Mouse (Mus musculus): ENCODE results near the gene Mkrn1. TPM values are rescaled to one million over a fixed set of nuclear protein-coding genes. Genes with fewer than 3 reads are reported as not detected.
A peak's percentile ranks its signal among the peaks of the same experiment; 100 is the strongest.
"Not testable (repeated sequence)": the region's sequence is repeated elsewhere in the genome, so short reads cannot be mapped to it uniquely, and the experiment has no call there.

Mkrn1 gene
- polyA plus RNA-seq, 1 experiment from 2014 or later: 191 TPM

DNA sequence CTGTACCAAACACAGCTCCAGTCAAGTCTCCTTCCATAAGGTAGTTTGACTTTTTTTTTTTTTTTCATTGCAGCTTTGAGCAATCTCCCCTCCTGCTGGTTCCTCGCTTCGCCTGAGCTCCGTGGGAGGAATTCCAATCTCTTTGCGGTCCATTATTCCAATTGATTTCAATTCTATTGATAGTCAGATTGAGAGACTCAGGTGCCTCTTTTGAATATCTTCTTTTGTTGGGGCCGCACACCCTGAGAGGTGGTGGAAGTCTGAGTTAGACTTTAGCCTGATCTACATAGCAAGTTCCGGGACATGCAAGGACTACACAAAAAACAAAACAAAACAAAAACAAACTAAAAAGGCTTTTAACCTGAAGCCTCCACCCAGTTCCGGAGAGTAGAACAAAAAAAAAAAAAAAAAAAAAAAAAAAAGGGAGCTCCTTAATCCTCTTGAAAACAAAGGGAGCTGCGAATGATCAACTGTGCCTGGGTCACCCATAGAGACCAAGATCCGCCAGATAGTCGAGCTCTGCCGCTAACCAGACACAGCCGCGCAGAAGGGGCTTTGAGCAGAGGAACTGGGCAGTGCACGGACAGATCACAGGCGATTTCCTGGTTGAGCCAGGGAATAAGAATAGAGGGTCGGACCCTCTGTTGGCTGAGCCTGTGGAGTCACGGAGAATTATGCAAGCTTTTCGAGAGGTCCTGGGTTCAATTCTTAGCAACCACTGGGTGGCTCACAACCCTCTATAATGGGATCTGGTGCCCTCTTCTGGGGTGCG lies 25.7 kb upstream of the Mkrn1 start:
- Histone ChIP-seq H3K27me3 (no peaks in the 10 kb centered on the region), H3K9me3 (replicated peaks) (no peaks in the 10 kb centered on the region), H3K27ac (no peak overlapping the region), H3K9ac (no peak overlapping the region), H3K4me2 (replicated peaks) (peak overlapping the region; percentile 29), H3K4me3 (no peak overlapping the region), H3K4me1 (peaks cover 4% of the 10 kb centered on the region; the same call in 1 of the 2 replicates), H3K36me3 (no peaks in the 10 kb centered on the region)
- WGBS: 7% methylated on average over 19 of the region's 19 CpGs
- no peak for ATAC-seq (ENCODE audit: low FRiP score)

DNA sequence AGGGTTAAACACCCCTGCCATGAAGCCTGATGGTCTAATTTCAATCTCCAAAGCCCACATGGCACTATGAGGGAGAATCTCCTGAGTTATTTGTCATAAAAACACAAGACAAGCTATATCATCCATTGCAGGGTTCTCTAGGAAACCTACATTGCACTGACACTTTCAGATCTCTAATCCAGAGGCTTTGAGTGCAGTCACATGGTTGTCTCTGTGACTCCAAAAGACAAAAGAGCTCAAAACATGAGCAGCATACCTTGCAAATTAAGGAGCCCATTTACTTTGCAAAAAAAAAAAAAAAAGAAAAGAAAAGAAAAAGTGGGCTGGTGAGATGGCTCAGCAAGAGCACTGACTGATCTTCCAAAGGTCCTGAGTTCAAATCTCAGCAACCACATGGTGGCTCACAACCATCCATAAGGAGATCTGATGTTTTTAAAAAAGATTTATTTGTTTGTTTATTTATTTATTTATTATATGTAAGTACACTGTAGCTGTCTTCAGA lies 22.6 kb upstream of the Mkrn1 start:
- H3K4me1 ChIP-seq: no peaks in the 10 kb centered on the region
- no peak overlapping the region for H3K4me3 ChIP-seq
- ATAC-seq (ENCODE audit: low FRiP score): no peak
- no peaks in the 10 kb centered on the region for H3K27me3 ChIP-seq
- no peaks in the 10 kb centered on the region for H3K9me3 ChIP-seq (replicated peaks)
- H3K9ac ChIP-seq: no peak overlapping the region
- no peak overlapping the region for H3K27ac ChIP-seq
- no peak overlapping the region for H3K4me2 ChIP-seq (replicated peaks)
- no peaks in the 10 kb centered on the region for H3K36me3 ChIP-seq

GRCm38 (mm10) chr6:39440207-39440606 lies 19.9 kb upstream of the Mkrn1 start:
- no peak for ATAC-seq (ENCODE audit: low FRiP score)
- Histone ChIP-seq H3K27me3 (no peaks in the 10 kb centered on the region), H3K4me2 (replicated peaks) (no peak overlapping the region), H3K36me3 (no peaks in the 10 kb centered on the region), H3K4me3 (no peak overlapping the region), H3K9ac (no peak overlapping the region), H3K9me3 (replicated peaks) (no peaks in the 10 kb centered on the region), H3K4me1 (0 out of 2 replicates have a peak, but pooled peaks cover under 1% of the 10 kb centered on the region), H3K27ac (no peak overlapping the region)

DNA sequence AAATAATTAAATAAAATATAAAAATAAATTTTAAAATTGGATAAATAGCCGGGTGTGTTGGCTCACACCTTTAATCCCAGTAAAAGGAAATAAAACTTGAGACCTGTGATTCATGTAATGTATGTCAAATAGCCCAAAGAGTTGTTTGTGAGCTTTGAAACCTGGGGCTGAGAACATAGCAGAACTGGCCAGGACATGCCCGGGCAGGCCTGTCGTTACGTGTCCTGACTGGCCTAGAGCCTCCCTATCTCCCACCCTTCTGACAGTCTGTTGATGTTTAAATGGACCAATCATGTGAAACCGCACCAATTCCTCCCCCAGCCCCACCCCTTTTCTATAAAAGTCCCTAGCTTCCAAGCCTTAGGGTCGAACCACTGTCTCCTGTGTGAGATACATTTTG lies 17.3 kb upstream of the Mkrn1 start:
- WGBS: 92% methylated on average over 6 of the region's 6 CpGs
- not testable (repeated sequence) for H3K27me3 ChIP-seq; H3K4me2 ChIP-seq (replicated peaks); H3K9me3 ChIP-seq (replicated peaks); ATAC-seq (ENCODE audit: low FRiP score); H3K9ac ChIP-seq; H3K4me1 ChIP-seq; H3K36me3 ChIP-seq; H3K27ac ChIP-seq; H3K4me3 ChIP-seq

GRCm38 (mm10) chr6:39435875-39436274 lies 15.6 kb upstream of the Mkrn1 start:
- 0 out of 2 replicates have a peak, but pooled peaks cover 5% of the 10 kb centered on the region for H3K4me1 ChIP-seq
- H3K4me3 ChIP-seq: no peak overlapping the region
- no peak for ATAC-seq (ENCODE audit: low FRiP score)
- H3K27me3 ChIP-seq: no peaks in the 10 kb centered on the region
- no peak overlapping the region for H3K27ac ChIP-seq
- 78% methylated on average over 5 of the region's 5 CpGs for WGBS
- H3K9me3 ChIP-seq (replicated peaks): no peaks in the 10 kb centered on the region
- no peaks in the 10 kb centered on the region for H3K36me3 ChIP-seq
- no peak overlapping the region for H3K9ac ChIP-seq
- no peak overlapping the region for H3K4me2 ChIP-seq (replicated peaks)

GRCm38 (mm10) chr6:39434886-39435492 lies 14.7 kb upstream of the Mkrn1 start:
- H3K27ac ChIP-seq: 0 out of 2 replicates have a peak overlapping the region, but pooled peaks have one; percentile 7
- H3K9ac ChIP-seq: no peak overlapping the region
- 19% methylated on average over 2 of the region's 2 CpGs for WGBS
- H3K27me3 ChIP-seq: no peaks in the 10 kb centered on the region
- no peaks in the 10 kb centered on the region for H3K9me3 ChIP-seq (replicated peaks)
- ATAC-seq (ENCODE audit: low FRiP score): peak; percentile 60; the same call in 1 of the 2 replicates
- no peaks in the 10 kb centered on the region for H3K36me3 ChIP-seq
- no peak overlapping the region for H3K4me3 ChIP-seq
- H3K4me1 ChIP-seq: 0 out of 2 replicates have a peak, but pooled peaks cover 5% of the 10 kb centered on the region
- H3K4me2 ChIP-seq (replicated peaks): no peak overlapping the region

- H3K4me3 ChIP-seq: no peak overlapping the region
- H3K36me3 ChIP-seq: no peaks in the 10 kb centered on the region
- 0 out of 2 replicates have a peak overlapping the region, but pooled peaks have one; percentile 7 for H3K27ac ChIP-seq
- no peaks in the 10 kb centered on the region for H3K27me3 ChIP-seq
- 80% methylated on average over 2 of the region's 2 CpGs for WGBS
- H3K4me1 ChIP-seq: 0 out of 2 replicates have a peak, but pooled peaks cover 5% of the 10 kb centered on the region
- no peaks in the 10 kb centered on the region for H3K9me3 ChIP-seq (replicated peaks)
- no peak overlapping the region for H3K9ac ChIP-seq
- ATAC-seq (ENCODE audit: low FRiP score): no peak
- H3K4me2 ChIP-seq (replicated peaks): no peak overlapping the region
These were observed 14.0 kb upstream of the Mkrn1 start for GRCm38 (mm10) chr6:39434111-39434885.

GRCm38 (mm10) chr6:39433701-39434100 lies 13.4 kb upstream of the Mkrn1 start:
- Histone ChIP-seq H3K27me3 (no peaks in the 10 kb centered on the region), H3K9ac (no peak overlapping the region), H3K9me3 (replicated peaks) (no peaks in the 10 kb centered on the region), H3K4me1 (0 out of 2 replicates have a peak, but pooled peaks cover 5% of the 10 kb centered on the region), H3K4me3 (no peak overlapping the region), H3K4me2 (replicated peaks) (no peak overlapping the region), H3K27ac (no peak overlapping the region), H3K36me3 (no peaks in the 10 kb centered on the region)
- ATAC-seq (ENCODE audit: low FRiP score): no peak

DNA sequence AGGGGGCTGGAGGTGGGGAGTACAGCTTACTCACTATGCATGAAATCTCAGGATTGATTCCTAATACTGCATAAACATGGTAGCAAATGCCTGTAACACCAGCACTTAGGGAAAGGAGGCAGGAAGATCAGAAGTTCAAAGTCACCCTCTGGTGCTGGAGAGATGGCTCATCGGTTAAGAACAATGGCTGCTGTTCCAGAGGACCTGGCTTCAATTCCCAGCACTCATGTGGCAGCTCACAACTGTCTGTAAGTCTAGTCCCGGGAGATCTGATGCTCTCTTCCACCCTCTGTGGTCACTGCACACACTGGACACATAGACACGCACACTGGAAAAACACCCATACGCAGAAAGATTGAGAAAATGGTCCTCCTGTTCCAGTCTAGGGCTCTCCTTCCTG lies 12.9 kb upstream of the Mkrn1 start:
- H3K4me1 ChIP-seq: 0 out of 2 replicates have a peak, but pooled peaks cover 5% of the 10 kb centered on the region
- H3K4me3 ChIP-seq: no peak overlapping the region
- H3K9ac ChIP-seq: no peak overlapping the region
- WGBS: 83% methylated on average over 4 of the region's 4 CpGs
- no peaks in the 10 kb centered on the region for H3K27me3 ChIP-seq
- no peak for ATAC-seq (ENCODE audit: low FRiP score)
- no peak overlapping the region for H3K4me2 ChIP-seq (replicated peaks)
- no peaks in the 10 kb centered on the region for H3K9me3 ChIP-seq (replicated peaks)
- H3K27ac ChIP-seq: no peak overlapping the region
- H3K36me3 ChIP-seq: no peaks in the 10 kb centered on the region

DNA sequence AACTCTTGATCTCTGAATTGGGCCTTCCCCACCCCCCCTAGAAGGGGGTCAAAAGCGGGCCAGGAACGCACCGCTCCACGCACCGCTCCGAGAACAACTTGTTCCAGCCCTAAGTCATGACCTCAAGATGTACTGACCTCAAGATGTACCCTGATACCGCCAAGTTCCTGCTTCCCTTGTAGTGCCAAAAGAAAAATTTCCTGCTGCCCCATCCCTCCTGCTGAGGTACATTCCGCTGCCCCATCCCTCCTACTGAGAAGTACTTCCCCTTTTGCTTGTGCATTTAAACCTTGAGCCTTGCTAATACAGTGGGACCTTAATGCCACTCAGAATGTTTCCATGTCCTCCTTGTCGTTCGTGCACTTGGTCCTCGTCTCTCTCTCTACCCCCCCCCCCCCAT lies 10.5 kb upstream of the Mkrn1 start:
- WGBS: 62% methylated on average over 11 of the region's 11 CpGs
- Histone ChIP-seq H3K9me3 (replicated peaks) (no peaks in the 10 kb centered on the region), H3K36me3 (no peaks in the 10 kb centered on the region), H3K4me1 (0 out of 2 replicates have a peak, but pooled peaks cover 5% of the 10 kb centered on the region), H3K4me2 (replicated peaks) (no peak overlapping the region), H3K27ac (no peak overlapping the region), H3K9ac (no peak overlapping the region), H3K27me3 (no peaks in the 10 kb centered on the region), H3K4me3 (no peak overlapping the region)
- no peak for ATAC-seq (ENCODE audit: low FRiP score)

- Histone ChIP-seq H3K9ac (no peak overlapping the region), H3K36me3 (no peaks in the 10 kb centered on the region), H3K4me2 (replicated peaks) (no peak overlapping the region), H3K9me3 (replicated peaks) (no peaks in the 10 kb centered on the region), H3K27ac (no peak overlapping the region), H3K4me3 (no peak overlapping the region), H3K27me3 (no peaks in the 10 kb centered on the region), H3K4me1 (0 out of 2 replicates have a peak, but pooled peaks cover 2% of the 10 kb centered on the region)
- WGBS: 84% methylated on average over 6 of the region's 6 CpGs
- ATAC-seq (ENCODE audit: low FRiP score): no peak
These were observed 8.9 kb upstream of the Mkrn1 start for GRCm38 (mm10) chr6:39429007-39429788.
